Mouse (Mus musculus) testis, adult 2 months (tissue): Measurements from ENCODE around the gene Neurl1b. TPM values are rescaled to one million over a fixed set of nuclear protein-coding genes. Genes with fewer than 3 reads are reported as not detected.

Experiments used
- H3K27ac ChIP-seq: fragments of 200-500 bp; 2 replicates; pipeline ENCODE4 v1.5.1; 2012; ENCODE audit warnings: low read depth, low read length; ENCODE audit not compliant: control insufficient read depth, insufficient read depth
- H3K27me3 ChIP-seq: fragments of 200-500 bp; 2 replicates; pipeline ENCODE4 v1.6.1; 2012; ENCODE audit warnings: mild to moderate bottlenecking, low read length, moderate library complexity; ENCODE audit not compliant: control insufficient read depth, insufficient read depth
- H3K36me3 ChIP-seq: fragments of 200-500 bp; 2 replicates; pipeline ENCODE4 v1.6.1; 2012; ENCODE audit warnings: mild to moderate bottlenecking, low read length; ENCODE audit not compliant: control insufficient read depth, insufficient read depth
- H3K4me1 ChIP-seq: fragments of 200-500 bp; 2 replicates; pipeline ENCODE4 v1.6.1; 2012; ENCODE audit warnings: low read length; ENCODE audit not compliant: control insufficient read depth, insufficient read depth
- H3K4me3 ChIP-seq: fragments of 200-500 bp; 2 replicates; pipeline ENCODE4 v1.5.1; 2012; ENCODE audit warnings: low read depth, mild to moderate bottlenecking, low read length, moderate library complexity, mixed read lengths; ENCODE audit not compliant: control insufficient read depth
- CTCF ChIP-seq: fragments of 200-500 bp; IDR thresholded peaks from 2 replicates; pipeline ENCODE4 v1.5.1; 2012; ENCODE audit warnings: low read depth, mild to moderate bottlenecking, inconsistent platforms, low read length, moderate library complexity; ENCODE audit not compliant: control insufficient read depth, insufficient read depth, insufficient replicate concordance
- POLR2A ChIP-seq: fragments of 200-500 bp; IDR thresholded peaks from 2 replicates; pipeline ENCODE4 v1.6.1; 2012; ENCODE audit warnings: low read depth, mild to moderate bottlenecking, inconsistent platforms, low read length, moderate library complexity; ENCODE audit not compliant: control insufficient read depth
- polyA plus RNA-seq: library from polyadenylated mRNA; depleted of rRNA; stranded (reverse); fragments of >200 nt; gene quantifications from 2 replicates; pipeline ENCODE4 v1.2.3, GENCODE M21; 2012; rRNA removed

The Neurl1b gene
- polyA plus RNA-seq, result 0.54 and 0.58 TPM in 2 replicates

DNA sequence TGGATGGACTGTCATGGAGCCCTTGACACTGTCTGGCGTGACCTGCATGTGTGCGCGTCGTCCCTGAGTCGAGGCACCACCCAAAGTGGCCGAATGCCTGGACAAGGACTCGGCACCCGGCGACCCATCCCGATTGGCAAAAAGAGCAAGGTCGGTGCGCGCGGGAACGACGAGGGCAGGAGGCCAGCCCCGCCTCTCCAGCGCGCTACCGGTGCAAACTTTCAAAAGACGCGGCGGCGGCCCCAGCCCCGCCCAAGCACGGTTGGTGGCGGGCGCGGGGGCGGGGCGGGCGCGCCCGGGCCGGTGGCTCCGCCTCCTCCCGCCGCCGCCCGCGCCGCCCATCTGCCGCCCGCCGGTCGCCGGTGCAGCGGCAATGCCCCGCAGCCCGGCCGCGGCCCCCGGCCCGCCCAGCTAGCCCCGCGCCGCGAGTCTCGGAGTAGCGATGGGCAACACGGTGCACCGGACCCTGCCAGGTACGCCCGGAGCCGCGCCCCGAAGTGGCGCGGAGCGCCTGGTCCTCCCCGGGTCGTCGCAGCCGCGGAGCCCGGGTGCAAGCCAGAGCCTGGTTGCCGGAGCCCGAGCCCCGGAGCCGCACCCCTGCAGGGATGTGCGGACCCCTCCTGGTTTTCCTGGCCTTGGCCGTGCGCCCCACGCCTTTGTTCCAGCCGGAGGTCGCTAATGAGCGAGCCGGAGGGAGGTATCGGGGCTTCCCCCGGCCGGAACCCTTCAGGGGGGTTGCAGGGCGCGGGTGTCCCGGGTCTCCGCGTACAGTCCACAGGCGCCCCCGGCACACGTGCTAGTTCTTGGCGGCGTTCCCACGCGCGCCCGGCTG lies at the start of gene Neurl1b:
Gene Neurl1b, plus strand, starts transcription at position 307 of the 832 bp plus-strand sequence.
- Histone ChIP-seq H3K27ac (no peak within 1 kb of the TSS), H3K4me3 (peak within 1 kb of the TSS; percentile 68), H3K4me1 (peaks cover 11% of the 10 kb centered on the region), H3K27me3 (no peaks in the 10 kb centered on the region), H3K36me3 (no peaks in the 10 kb centered on the region)
- TF ChIP-seq CTCF (no peak), POLR2A (no peak)

DNA sequence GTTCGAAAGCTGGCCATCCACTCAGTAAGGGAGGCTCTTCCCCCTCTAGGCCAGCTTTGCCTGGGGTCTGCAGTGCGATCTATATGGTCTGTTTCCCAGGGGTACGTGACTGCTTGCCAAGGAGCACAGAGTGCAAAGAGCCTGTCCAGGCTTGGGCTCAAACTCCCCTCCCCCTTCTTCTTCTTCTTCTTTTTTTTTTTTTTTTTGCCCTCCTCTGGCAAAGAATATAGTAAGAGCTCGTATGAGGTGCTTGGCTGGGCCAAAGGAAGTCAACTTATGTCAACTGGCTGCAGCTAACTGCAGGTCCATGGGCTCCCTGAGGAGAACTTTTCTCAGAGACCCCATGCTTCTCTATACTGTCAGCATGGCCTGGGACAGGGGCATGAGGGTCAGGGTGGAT lies 47.8 kb upstream of the Neurl1b start:
- TF ChIP-seq POLR2A (no peak), CTCF (no peak)
- H3K4me1 ChIP-seq, result peaks cover 1% of the 10 kb centered on the region; the same call in 1 of the 2 replicates

DNA sequence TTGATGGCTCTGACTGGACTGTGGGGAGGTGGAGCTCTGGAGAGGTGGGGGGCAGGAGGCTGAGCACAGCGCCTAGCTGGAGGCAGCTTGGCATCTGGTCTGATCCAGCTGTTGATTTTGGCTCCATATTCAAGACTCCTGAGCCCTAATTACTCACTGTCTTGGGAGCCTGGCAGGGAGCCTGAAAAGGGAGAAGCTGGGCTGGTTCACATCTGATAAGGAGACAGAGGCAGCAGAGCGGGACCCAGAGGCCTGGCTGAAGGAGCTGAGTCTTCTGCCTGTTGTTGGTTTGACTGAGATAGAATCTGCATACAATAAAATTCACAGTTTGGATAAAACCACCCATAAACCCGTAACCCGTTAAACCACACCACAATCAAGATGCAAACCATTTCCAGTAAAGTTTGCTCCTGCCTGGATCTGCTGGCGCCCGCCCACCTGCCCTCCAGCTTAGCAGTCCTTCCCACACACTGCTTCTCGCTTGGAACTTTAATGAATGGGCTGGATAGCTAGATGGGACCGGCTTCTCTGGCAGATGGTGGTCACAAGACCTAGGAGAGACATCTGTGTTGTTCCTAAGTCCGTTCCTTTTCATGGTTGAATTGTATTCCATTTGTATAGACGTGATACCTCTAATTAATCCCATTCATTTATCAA lies 46.2 kb upstream of the Neurl1b start:
- no peaks in the 10 kb centered on the region for H3K36me3 ChIP-seq
- no peak overlapping the region for H3K27ac ChIP-seq
- H3K4me1 ChIP-seq, result no peaks in the 10 kb centered on the region
- H3K4me3 ChIP-seq, result no peak overlapping the region
- no peaks in the 10 kb centered on the region for H3K27me3 ChIP-seq
- TF ChIP-seq POLR2A (no peak), CTCF (no peak)

More for the DNA sequence above, 47.8 kb upstream of the Neurl1b start:
- Histone ChIP-seq H3K27ac (no peak overlapping the region), H3K4me3 (no peak overlapping the region), H3K36me3 (no peaks in the 10 kb centered on the region), H3K27me3 (no peaks in the 10 kb centered on the region)

DNA sequence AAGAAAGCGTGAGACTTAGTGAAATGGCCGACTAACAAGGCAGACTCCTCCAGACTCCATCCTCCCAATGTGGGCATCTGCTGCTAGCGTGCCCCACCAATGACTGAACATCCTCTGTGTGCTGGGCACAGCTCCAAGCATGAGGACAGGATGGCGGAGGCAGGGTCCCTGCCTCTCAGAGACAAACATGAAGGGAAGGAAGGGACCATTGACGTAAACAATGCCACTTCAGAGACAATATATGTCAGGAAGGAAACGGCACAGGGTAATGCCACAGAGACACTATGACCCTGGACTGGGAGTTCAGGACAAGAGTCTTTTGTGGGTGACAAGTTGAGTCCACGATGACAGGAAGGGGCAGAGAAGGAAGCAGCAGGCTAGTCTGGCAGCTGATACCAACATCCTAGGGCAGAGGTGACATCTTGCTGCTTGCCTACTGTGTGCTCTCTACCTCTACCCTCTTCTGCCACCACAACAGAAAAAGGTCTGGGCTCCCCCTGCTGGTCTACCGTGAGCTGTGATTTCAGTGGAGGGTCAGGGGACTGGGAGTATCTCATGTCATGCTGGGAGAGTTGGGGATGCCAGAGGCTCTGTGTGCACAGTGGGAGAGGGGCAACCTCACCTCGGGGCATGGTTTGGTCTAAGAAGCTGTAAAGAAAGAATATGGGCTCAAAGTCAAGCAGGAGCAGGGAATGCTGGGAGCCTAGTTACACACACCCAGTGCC lies 43.9 kb upstream of the Neurl1b start:
- no peaks in the 10 kb centered on the region for H3K27me3 ChIP-seq

DNA sequence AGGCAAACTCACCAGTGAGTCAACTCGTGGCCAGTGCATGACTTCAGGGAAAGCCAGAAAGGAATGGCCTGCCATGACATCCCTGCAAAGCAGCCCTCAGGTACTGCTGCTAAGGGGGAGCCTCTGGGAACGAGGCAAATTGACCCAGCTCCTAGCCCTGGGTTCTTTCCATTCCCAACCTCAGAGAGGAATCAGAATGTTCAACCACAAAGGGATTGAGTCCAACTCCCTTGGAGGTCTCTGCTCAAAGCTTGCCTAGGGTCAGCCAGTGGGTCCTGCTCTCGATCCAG lies 43.4 kb upstream of the Neurl1b start:
- TF ChIP-seq POLR2A, result no peak
- no peak for TF ChIP-seq CTCF
- no peaks in the 10 kb centered on the region for H3K36me3 ChIP-seq
- no peaks in the 10 kb centered on the region for H3K27me3 ChIP-seq
- H3K4me1 ChIP-seq, result no peaks in the 10 kb centered on the region
- no peak overlapping the region for H3K27ac ChIP-seq
- H3K4me3 ChIP-seq, result no peak overlapping the region

More for the DNA sequence above, 43.9 kb upstream of the Neurl1b start:
- TF ChIP-seq POLR2A, result no peak
- TF ChIP-seq CTCF, result no peak
- no peak overlapping the region for H3K27ac ChIP-seq
- H3K4me3 ChIP-seq, result no peak overlapping the region
- H3K36me3 ChIP-seq, result no peaks in the 10 kb centered on the region
- no peaks in the 10 kb centered on the region for H3K4me1 ChIP-seq

DNA sequence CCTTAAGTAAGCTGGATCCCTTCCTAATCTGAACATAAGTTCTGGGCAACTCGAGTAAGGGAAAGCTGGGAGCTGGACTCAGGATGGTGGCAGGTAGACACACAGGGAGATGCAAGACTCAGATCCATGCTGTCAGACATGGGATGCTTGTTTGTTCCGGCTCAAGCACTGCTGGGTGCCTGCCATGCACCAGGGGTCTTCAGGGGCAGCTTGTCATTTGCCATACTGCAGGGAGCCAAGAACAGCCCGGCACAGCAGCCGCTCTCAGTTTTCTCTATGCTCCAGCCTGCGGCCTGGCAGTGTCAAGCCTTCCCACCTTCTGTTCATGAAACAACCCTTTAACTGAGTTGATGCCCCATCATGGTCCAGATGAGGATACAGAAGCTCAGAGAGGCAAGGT lies 41.4 kb upstream of the Neurl1b start:
- H3K4me3 ChIP-seq, result no peak overlapping the region
- H3K36me3 ChIP-seq, result no peaks in the 10 kb centered on the region
- no peaks in the 10 kb centered on the region for H3K4me1 ChIP-seq
- no peaks in the 10 kb centered on the region for H3K27me3 ChIP-seq
- TF ChIP-seq POLR2A (no peak), CTCF (no peak)
- no peak overlapping the region for H3K27ac ChIP-seq

DNA sequence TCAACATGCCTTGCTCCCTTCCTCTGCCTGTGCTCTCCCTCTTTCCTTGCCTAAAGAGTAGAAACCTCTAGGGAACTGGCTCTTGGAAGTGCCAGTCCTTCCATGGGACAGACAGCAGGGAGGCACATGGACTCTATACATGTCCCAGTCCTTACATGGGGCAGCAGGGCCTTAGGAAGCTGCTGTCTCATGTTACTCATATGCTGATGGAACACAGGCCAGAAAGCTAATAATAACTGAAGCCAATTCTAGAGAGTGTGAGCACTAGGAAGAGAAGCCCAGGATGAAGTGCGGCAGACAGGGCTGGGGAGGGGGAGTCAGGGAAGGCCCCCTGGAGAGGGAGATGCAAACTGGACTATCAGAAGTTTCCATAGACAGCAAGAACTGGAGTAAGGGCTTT lies 38.2 kb upstream of the Neurl1b start:
- Histone ChIP-seq H3K4me3 (no peak overlapping the region), H3K27me3 (no peaks in the 10 kb centered on the region), H3K4me1 (peaks cover 14% of the 10 kb centered on the region), H3K27ac (no peak overlapping the region), H3K36me3 (no peaks in the 10 kb centered on the region)
- no peak for TF ChIP-seq POLR2A
- no peak for TF ChIP-seq CTCF
